Mouse (Mus musculus): Measurements from ENCODE around the gene Zfp951.
"Not testable (repeated sequence)": the region's sequence is repeated elsewhere in the genome, so short reads cannot be mapped to it uniquely, and the experiment has no call there.

The Zfp951 gene

DNA sequence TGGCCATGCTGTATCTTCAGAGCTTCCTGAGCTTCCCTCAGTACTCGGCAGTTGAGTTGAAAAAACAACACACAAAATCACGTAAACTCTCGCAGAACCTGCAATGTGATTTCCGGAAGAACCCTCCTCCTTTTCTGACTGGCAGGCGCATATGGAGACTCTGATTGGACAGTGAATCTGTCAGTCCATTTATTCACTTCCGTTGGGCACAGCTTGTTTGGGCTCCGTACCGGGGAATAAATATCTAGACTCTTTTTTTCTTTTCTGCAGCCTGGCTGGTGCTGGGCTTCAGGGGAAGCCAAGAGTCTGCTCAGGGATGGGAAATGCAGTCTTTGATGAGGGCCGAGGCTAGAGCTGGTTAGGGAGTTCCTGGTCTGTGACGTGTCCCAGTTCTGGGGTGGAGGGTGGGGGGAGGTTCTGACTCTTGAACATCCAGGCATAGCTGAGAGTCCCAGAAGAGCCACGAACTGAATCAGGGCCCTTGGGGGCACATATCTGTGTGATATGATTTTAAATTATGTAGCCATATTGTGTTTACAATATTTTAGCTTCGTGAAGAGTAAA is at the start of gene Zfp951:
Zfp951 (minus strand) TSS at position 109 of the 564 bp plus-strand sequence.
- DNase-seq, result peak; percentile 66

DNA sequence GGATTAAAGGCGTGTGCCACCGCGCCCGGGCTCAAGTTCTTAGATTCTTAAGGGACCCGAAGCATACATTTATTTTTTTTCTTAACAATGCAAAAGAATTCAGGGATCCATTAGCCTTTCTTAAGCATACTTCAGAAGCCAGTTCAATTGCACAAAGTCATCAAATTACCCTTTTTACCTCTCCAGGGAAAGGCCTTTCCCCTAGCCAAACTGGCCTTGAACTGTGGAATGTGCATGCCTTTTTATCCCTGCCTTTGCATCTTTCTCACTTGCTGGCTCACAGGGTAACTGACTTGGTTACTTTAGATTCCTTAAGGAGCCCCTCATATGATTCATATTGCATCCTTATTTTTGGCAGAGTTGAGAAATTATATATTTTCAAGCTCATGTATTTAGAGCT is 46.7 kb upstream of the Zfp951 start:
- not testable (repeated sequence) for DNase-seq

DNA sequence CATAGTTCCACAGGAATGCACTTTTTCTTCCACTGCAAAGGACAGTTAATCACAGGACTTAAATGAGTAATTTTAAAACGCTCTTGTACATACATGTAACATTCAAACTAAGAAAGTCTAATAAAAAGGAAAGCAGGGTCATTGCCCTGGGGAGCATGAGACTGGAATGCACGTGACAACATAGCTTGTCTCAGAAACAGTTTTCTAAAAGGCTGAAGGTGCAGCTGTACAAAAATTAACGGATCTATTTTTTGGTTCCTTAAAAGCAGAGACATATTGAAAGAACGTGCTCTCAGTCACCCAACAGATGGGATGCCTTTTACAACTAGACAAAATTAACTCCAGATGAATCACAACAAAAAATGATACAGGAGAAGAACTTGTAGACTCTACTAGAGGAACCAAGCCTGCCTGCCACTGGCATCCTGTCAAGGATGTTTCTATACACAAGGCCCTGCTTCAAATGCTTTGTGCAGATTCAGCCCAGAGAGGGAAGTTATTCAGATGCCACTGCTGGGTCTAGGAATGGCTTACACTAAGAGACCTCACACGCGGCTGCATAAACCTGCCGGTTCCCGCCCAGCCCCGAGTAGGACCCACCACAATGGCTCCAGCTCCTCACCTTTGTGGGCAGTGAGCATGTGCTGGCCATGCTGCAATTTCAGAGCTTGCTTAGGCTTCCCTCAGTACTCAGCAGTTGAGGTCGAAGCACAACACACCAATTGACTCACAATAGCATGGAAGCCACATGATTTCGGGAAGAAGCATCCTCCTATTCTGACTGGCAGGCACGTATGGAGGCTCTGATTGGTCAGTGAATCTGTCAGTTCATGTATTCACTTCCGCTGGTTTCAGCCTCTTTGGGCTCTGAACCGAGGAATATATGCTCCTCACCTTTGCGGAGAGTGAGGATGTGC is 567 bp downstream of the Zfp951 start:
- not testable (repeated sequence) for DNase-seq

DNA sequence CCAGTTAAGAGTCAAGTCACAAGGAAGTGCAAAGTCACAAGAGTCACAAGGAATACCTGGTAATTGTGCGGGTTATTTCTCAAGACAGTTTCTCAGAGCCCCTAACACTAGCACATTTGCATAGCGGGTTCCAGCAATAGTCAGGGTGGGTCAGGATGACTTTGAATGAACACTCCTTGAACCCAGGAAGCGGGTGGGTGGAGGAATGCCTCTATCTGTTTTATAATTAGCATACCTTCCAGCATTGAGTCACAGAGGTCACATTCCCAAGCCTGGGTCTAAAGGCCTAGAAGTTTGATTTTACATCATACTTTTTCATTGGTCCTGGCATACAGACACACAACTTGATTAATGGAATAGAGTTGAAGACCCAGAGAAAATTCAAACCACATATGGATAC is 5.3 kb downstream of the Zfp951 start:
- DNase-seq, result not testable (repeated sequence)

DNA sequence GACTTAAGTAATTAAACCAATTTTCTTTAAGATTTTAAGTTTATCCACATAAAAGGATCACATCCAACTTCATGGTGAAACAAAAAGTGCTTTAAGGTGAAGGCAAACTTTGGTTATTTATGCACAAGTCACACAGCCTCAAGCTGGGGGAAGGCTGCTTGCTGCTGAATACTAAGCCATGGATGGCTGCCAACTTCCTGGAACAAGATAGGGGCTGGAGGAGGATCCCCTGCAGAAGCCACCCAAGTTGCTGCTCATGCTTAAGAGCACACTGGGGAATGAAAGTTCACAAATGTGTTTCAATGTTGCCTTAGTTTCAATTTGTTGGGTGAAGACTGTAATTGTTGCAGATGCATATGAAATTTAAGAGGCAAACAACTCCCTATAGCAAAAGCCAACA is 26.5 kb downstream of the Zfp951 start:
- no peak for DNase-seq

DNA sequence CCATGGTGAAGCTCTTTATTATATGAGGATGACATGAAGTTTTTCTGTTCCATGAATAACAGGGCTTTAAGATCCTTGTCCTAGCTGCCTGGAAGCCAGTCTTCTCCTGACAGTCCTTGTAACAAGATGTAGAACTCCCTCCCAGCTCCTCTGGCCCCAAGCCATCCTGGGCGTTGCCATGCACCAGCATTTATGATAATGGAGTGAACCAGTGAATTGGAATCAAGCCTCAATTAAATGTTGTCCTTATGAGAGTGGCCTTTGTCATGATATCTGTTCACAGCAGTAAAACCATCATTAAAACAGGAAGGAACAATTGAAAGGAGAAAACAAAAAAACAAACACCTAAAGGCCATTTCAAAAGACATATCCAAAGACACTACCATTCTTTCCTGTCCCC is 30.3 kb downstream of the Zfp951 start:
- no peak for DNase-seq

DNA sequence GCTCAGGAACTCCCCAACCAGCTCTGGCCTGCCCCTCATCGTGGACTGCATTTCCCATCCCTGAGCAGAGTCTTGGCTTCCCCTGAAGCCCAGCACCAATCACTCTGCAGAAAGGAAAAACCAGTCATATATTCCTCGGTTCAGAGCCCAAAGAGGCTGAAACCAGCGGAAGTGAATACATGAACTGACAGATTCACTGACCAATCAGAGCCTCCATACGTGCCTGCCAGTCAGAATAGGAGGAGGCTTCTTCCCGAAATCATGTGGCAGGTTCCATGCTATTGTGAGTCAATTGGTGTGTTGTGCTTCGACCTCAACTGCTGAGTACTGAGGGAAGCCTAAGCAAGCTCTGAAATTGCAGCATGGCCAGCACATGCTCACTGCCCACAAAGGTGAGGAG is 89.7 kb downstream of the Zfp951 start:
- DNase-seq, result not testable (repeated sequence)

Measured in thymus, postnatal 14 days (tissue).